Mouse (Mus musculus): ENCODE results near the gene Swsap1. TPM values are rescaled to one million over a fixed set of nuclear protein-coding genes. Genes with fewer than 3 reads are reported as not detected.
A peak's percentile ranks its signal among the peaks of the same experiment; 100 is the strongest.

The Swsap1 gene
- polyA plus RNA-seq, 1 experiment from 2014 or later = 11.4 TPM

GRCm38 (mm10) chr9:21932445-21933137, 23.0 kb upstream of the Swsap1 start:
- no peak for ATAC-seq (ENCODE audit: low FRiP score, low TSS enrichment)
- no peaks in the 10 kb centered on the region for H3K27me3 ChIP-seq (ENCODE audit: control insufficient read depth, insufficient read depth, low read length)
- WGBS = 60% methylated on average over 12 of the region's 12 CpGs
- H3K4me3 ChIP-seq (ENCODE audit: low read length) = no peak overlapping the region
- no peak overlapping the region for H3K4me2 ChIP-seq (replicated peaks; ENCODE audit: low read depth, low read length)
- H3K9ac ChIP-seq (ENCODE audit: low read depth, low read length) = no peak overlapping the region
- H3K4me1 ChIP-seq (ENCODE audit: control insufficient read depth, insufficient read depth, low read length) = no peaks in the 10 kb centered on the region
- no peaks in the 10 kb centered on the region for H3K9me3 ChIP-seq (ENCODE audit: control insufficient read depth, low read length)
- H3K36me3 ChIP-seq (ENCODE audit: control insufficient read depth, insufficient read depth, low read length) = no peaks in the 10 kb centered on the region
- no peak overlapping the region for H3K27ac ChIP-seq (ENCODE audit: low read depth, low read length)

- Histone ChIP-seq H3K9me3 (ENCODE audit: control insufficient read depth, low read length) (no peaks in the 10 kb centered on the region), H3K27me3 (ENCODE audit: control insufficient read depth, insufficient read depth, low read length) (no peaks in the 10 kb centered on the region), H3K27ac (ENCODE audit: low read depth, low read length) (no peak overlapping the region), H3K4me2 (replicated peaks; ENCODE audit: low read depth, low read length) (no peak overlapping the region), H3K36me3 (ENCODE audit: control insufficient read depth, insufficient read depth, low read length) (no peaks in the 10 kb centered on the region), H3K9ac (ENCODE audit: low read depth, low read length) (no peak overlapping the region), H3K4me3 (ENCODE audit: low read length) (no peak overlapping the region), H3K4me1 (ENCODE audit: control insufficient read depth, insufficient read depth, low read length) (no peaks in the 10 kb centered on the region)
- ATAC-seq (ENCODE audit: low FRiP score, low TSS enrichment) = no peak
- 87% methylated on average over 12 of the region's 12 CpGs for WGBS
Observed at GRCm38 (mm10) chr9:21934021-21934420, 21.5 kb upstream of the Swsap1 start.

DNA sequence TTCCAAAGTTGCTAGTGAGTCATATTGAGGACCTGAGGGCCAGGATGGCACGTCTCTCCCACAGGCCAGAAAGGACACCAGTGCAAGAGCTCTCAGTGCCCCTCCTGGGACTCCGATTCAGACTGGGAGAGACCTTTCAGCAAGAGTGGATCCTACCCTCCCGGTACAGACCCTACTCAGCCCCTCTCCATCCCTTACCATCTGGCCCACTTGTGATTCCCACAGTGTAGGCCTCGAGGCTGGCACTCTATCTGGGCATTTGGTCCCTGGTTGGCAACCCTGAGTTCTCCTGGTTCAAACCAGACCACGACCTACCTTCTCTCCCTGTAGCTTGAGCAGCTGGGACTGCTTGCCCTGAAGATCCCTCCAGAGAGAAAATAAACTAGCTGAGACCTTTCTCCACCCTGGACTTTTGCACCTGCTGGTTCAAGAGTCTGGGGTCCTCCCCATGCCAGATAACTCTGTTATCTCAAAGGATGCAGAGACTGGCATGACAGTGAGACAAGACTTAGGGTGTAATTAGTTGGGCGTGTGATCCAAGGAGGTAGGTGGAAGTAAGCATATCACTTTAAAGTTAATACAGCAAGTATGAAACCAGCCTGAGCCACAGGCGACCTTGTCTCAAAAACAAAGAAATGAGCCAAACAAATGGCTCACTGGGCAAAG, 20.0 kb upstream of the Swsap1 start:
- Histone ChIP-seq H3K27ac (ENCODE audit: low read depth, low read length) (no peak overlapping the region), H3K9me3 (ENCODE audit: control insufficient read depth, low read length) (no peaks in the 10 kb centered on the region), H3K4me2 (replicated peaks; ENCODE audit: low read depth, low read length) (no peak overlapping the region), H3K4me1 (ENCODE audit: control insufficient read depth, insufficient read depth, low read length) (no peaks in the 10 kb centered on the region), H3K36me3 (ENCODE audit: control insufficient read depth, insufficient read depth, low read length) (no peaks in the 10 kb centered on the region), H3K4me3 (ENCODE audit: low read length) (no peak overlapping the region), H3K9ac (ENCODE audit: low read depth, low read length) (no peak overlapping the region), H3K27me3 (ENCODE audit: control insufficient read depth, insufficient read depth, low read length) (no peaks in the 10 kb centered on the region)
- 78% methylated on average over 7 of the region's 7 CpGs for WGBS
- no peak for ATAC-seq (ENCODE audit: low FRiP score, low TSS enrichment)

DNA sequence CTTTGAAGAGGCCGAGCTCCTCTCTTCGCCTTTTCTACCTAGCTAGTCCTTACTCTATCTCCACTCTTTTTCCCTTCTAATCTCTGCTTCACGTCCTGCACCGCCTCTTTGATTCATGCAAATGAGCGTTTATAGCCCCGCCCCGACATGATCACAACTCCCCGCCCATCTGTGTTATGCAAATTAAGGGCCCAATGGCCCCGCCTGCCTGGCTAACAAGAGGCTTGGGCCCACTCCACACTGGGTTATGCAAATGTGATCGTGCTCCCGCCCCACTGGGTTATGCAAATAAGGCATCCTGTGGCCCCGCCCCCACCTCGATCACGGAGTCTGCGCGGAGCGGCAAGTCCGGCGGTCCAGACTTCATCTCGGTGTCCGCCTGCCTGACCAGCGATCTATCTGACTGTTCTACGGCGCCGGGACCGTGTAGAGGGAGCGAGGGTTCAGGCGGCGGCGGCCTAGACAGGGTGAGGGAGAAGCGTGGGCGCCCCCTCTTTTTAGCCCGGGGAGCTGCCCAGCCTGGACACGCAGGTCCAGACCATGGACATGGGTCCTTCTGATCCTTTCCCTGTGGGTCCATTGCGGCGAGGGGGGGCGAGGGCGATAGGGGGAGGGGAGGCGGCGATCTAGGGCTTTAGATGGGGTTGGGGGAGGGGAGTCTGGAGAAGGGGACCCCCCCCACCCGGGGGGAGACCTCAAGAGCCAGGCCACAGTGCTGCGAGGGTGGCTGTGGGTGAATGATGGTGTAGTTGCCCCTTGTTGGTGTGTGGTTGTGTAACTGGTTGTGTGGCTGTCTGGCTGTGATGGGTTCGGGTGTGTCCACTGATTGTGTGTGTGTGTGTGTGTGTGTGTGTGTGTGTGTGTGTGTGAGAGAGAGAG, 18.6 kb upstream of the Swsap1 start, which contains the start of gene Plppr2:
Plppr2 (plus strand) TSS at position 342 of the 879 bp plus-strand sequence.
- Histone ChIP-seq H3K4me1 (ENCODE audit: control insufficient read depth, insufficient read depth, low read length) (no peaks in the 10 kb centered on the region), H3K4me2 (replicated peaks; ENCODE audit: low read depth, low read length) (peak within 1 kb of the TSS; percentile 82), H3K27ac (ENCODE audit: low read depth, low read length) (no peak within 1 kb of the TSS), H3K36me3 (ENCODE audit: control insufficient read depth, insufficient read depth, low read length) (no peaks in the 10 kb centered on the region), H3K4me3 (ENCODE audit: low read length) (peak within 1 kb of the TSS; percentile 57), H3K9me3 (ENCODE audit: control insufficient read depth, low read length) (no peaks in the 10 kb centered on the region), H3K27me3 (ENCODE audit: control insufficient read depth, insufficient read depth, low read length) (no peaks in the 10 kb centered on the region), H3K9ac (ENCODE audit: low read depth, low read length) (peak within 1 kb of the TSS; percentile 63)
- peak; percentile 97 for ATAC-seq (ENCODE audit: low FRiP score, low TSS enrichment)
- 2% methylated on average over 41 of the region's 43 CpGs for WGBS

- H3K4me3 ChIP-seq (ENCODE audit: low read length) = no peak overlapping the region; the same call in 1 of the 2 replicates
- H3K27ac ChIP-seq (ENCODE audit: low read depth, low read length) = no peak overlapping the region
- H3K4me1 ChIP-seq (ENCODE audit: control insufficient read depth, insufficient read depth, low read length) = no peaks in the 10 kb centered on the region
- no peak for ATAC-seq (ENCODE audit: low FRiP score, low TSS enrichment)
- peak overlapping the region; percentile 82 for H3K4me2 ChIP-seq (replicated peaks; ENCODE audit: low read depth, low read length)
- 77% methylated on average over 4 of the region's 4 CpGs for WGBS
- no peaks in the 10 kb centered on the region for H3K9me3 ChIP-seq (ENCODE audit: control insufficient read depth, low read length)
- no peaks in the 10 kb centered on the region for H3K36me3 ChIP-seq (ENCODE audit: control insufficient read depth, insufficient read depth, low read length)
- no peak overlapping the region for H3K9ac ChIP-seq (ENCODE audit: low read depth, low read length)
- no peaks in the 10 kb centered on the region for H3K27me3 ChIP-seq (ENCODE audit: control insufficient read depth, insufficient read depth, low read length)
Observed at GRCm38 (mm10) chr9:21937711-21938175, 17.8 kb upstream of the Swsap1 start.

- Histone ChIP-seq H3K4me3 (ENCODE audit: low read length) (no peak overlapping the region), H3K9me3 (ENCODE audit: control insufficient read depth, low read length) (no peaks in the 10 kb centered on the region), H3K4me1 (ENCODE audit: control insufficient read depth, insufficient read depth, low read length) (no peaks in the 10 kb centered on the region), H3K9ac (ENCODE audit: low read depth, low read length) (no peak overlapping the region), H3K4me2 (replicated peaks; ENCODE audit: low read depth, low read length) (no peak overlapping the region), H3K27me3 (ENCODE audit: control insufficient read depth, insufficient read depth, low read length) (no peaks in the 10 kb centered on the region), H3K27ac (ENCODE audit: low read depth, low read length) (no peak overlapping the region), H3K36me3 (ENCODE audit: control insufficient read depth, insufficient read depth, low read length) (no peaks in the 10 kb centered on the region)
- no peak for ATAC-seq (ENCODE audit: low FRiP score, low TSS enrichment)
- WGBS = 88% methylated on average over 4 of the region's 4 CpGs
Observed at GRCm38 (mm10) chr9:21938234-21938855, 17.2 kb upstream of the Swsap1 start.

DNA sequence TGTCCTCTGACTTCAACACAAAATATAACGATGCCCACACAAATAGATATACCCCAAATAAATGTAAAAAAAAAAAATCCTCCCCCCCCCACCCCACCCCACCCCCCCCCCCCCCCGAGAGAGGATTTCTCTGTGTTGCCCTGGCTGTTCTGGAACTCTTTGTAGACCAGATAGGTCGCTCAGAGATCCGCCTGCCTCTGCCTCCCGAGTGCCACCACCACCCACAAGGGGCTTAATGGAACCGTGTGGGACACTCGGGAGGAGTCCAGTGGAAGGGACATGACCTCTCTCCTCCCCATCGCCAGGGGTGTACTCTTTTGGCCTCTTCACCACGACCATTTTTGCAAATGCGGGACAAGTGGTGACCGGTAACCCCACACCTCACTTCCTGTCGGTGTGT, 12.5 kb upstream of the Swsap1 start:
- 75% methylated on average over 12 of the region's 12 CpGs for WGBS
- ATAC-seq (ENCODE audit: low FRiP score, low TSS enrichment) = no peak
- H3K4me2 ChIP-seq (replicated peaks; ENCODE audit: low read depth, low read length) = no peak overlapping the region

DNA sequence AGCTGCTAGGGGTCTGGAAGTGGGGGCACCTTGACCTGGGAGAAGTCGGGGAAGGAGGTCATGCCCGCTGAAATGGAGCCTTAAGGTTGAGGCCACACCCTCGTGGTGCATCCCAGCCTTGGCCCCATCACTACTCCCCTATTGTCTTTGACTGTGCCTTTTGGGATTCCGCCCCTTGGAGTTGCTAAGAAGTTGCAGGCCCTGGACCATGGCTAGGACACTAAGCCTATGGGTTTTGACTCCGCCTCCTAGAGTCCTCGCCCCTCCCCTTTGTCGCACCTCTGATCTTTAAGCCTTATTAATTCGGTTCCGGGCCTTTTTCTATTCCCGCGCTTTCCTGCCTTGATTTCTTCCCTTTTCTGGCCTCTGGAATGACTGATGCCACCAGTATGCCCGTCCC, 11.9 kb upstream of the Swsap1 start:
- ATAC-seq (ENCODE audit: low FRiP score, low TSS enrichment) = no peak
- H3K36me3 ChIP-seq (ENCODE audit: control insufficient read depth, insufficient read depth, low read length) = no peaks in the 10 kb centered on the region
- H3K27me3 ChIP-seq (ENCODE audit: control insufficient read depth, insufficient read depth, low read length) = peaks cover 5% of the 10 kb centered on the region; the same call in 1 of the 2 replicates
- no peaks in the 10 kb centered on the region; the same call in 1 of the 2 replicates for H3K4me1 ChIP-seq (ENCODE audit: control insufficient read depth, insufficient read depth, low read length)
- H3K9me3 ChIP-seq (ENCODE audit: control insufficient read depth, low read length) = no peaks in the 10 kb centered on the region
- 49% methylated on average over 12 of the region's 12 CpGs for WGBS
- H3K4me3 ChIP-seq (ENCODE audit: low read length) = no peak overlapping the region
- H3K4me2 ChIP-seq (replicated peaks; ENCODE audit: low read depth, low read length) = no peak overlapping the region
- no peak overlapping the region for H3K27ac ChIP-seq (ENCODE audit: low read depth, low read length)
- no peak overlapping the region for H3K9ac ChIP-seq (ENCODE audit: low read depth, low read length)

More for the DNA sequence above, 12.5 kb upstream of the Swsap1 start:
- Histone ChIP-seq H3K27me3 (ENCODE audit: control insufficient read depth, insufficient read depth, low read length) (peaks cover 5% of the 10 kb centered on the region; the same call in 1 of the 2 replicates), H3K27ac (ENCODE audit: low read depth, low read length) (no peak overlapping the region), H3K4me1 (ENCODE audit: control insufficient read depth, insufficient read depth, low read length) (no peaks in the 10 kb centered on the region; the same call in 1 of the 2 replicates), H3K9me3 (ENCODE audit: control insufficient read depth, low read length) (no peaks in the 10 kb centered on the region), H3K4me3 (ENCODE audit: low read length) (no peak overlapping the region), H3K9ac (ENCODE audit: low read depth, low read length) (no peak overlapping the region), H3K36me3 (ENCODE audit: control insufficient read depth, insufficient read depth, low read length) (no peaks in the 10 kb centered on the region)

All from kidney, embryonic 14.5 days (tissue).